Mouse (Mus musculus): ENCODE measurements around the gene Garem2. TPM values are rescaled to one million over a fixed set of nuclear protein-coding genes. Genes with fewer than 3 reads are reported as not detected.

The Garem2 gene
- polyA plus RNA-seq, 1 experiment from 2014 or later = 8.1 TPM

DNA sequence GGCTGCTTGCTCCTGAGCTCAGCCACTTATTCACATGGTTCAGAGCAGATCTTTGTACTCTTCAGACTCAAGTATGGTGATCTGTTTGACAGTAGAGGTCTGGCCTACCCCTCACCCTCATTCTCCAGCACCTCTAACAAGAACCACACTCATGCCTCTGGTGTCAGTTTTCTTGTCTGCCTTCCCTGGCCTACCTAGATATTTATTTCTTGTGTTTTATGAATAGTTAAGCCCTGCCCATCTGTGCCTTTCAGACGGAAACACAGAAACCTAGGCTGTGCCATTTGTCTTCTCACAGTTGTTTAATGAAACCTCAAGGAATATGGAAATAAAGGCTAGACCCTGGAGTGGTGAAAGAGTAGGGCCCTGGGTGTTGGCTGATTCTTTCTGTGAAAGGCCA is 13.1 kb downstream of the Garem2 start:
- H3K36me3 ChIP-seq (ENCODE audit: control insufficient read depth, insufficient read depth) = peaks cover 43% of the 10 kb centered on the region
- ATAC-seq = no peak
- WGBS = 84% methylated on average over 1 of the region's 1 CpGs

DNA sequence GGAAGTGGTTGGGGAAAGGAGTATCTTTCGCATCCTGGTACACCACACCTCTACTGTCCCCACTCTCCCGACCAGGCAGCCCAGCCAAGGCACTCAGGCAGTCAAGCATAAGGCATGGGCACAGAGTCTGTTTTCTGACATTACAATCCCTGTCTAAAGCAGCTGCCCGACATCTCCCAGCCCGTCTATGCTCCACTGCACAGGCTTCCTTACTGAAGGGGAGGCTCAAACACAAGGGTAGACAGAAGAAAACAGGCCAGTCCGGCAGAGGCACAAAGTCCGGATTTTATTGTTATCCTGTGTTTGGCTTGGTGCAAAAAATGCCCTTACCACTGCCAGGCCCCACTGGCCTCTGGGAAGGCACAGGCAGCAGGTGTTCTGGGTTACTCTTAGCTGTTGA is 14.2 kb downstream of the Garem2 start:
- no peak for ATAC-seq
- Histone ChIP-seq H3K4me1 (replicated peaks; ENCODE audit: control insufficient read depth, insufficient read depth, low read length) (peaks cover 6% of the 10 kb centered on the region), H3K27ac (ENCODE audit: low read length) (no peak overlapping the region), H3K4me2 (ENCODE audit: low read length) (no peak overlapping the region), H3K9me3 (ENCODE audit: control insufficient read depth, low read length) (no peaks in the 10 kb centered on the region), H3K9ac (replicated peaks; ENCODE audit: low read depth, low read length) (no peak overlapping the region), H3K36me3 (ENCODE audit: control insufficient read depth, insufficient read depth) (peaks cover 47% of the 10 kb centered on the region), H3K27me3 (replicated peaks; ENCODE audit: control insufficient read depth, insufficient read depth, low read length) (no peaks in the 10 kb centered on the region), H3K4me3 (replicated peaks; ENCODE audit: low read length) (no peak overlapping the region)
- WGBS = 82% methylated on average over 6 of the region's 6 CpGs

More for the DNA sequence above, 13.1 kb downstream of the Garem2 start:
- Histone ChIP-seq H3K9me3 (ENCODE audit: control insufficient read depth, low read length) (no peaks in the 10 kb centered on the region), H3K4me2 (ENCODE audit: low read length) (no peak overlapping the region), H3K9ac (replicated peaks; ENCODE audit: low read depth, low read length) (no peak overlapping the region), H3K27ac (ENCODE audit: low read length) (no peak overlapping the region), H3K4me3 (replicated peaks; ENCODE audit: low read length) (no peak overlapping the region), H3K4me1 (replicated peaks; ENCODE audit: control insufficient read depth, insufficient read depth, low read length) (peaks cover 9% of the 10 kb centered on the region), H3K27me3 (replicated peaks; ENCODE audit: control insufficient read depth, insufficient read depth, low read length) (no peaks in the 10 kb centered on the region)

DNA sequence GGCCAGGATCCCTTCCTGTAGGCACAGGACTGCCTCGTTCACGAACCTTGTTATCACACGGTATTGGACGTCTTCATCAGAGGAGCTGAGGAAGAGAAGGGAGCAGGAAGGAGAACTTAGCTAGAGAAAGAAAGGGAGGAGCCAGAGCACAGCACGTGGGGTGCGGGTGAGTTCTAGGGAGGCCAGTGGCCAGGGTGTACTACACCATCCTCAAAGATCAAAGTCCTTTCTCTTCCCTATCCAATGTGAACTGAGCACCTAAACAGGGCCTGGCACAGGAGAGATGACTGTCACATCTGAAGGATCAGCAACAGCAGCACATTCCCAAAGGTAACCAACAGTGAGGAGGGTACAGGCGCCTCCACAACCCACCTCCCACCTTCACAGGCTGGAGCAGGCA is 15.1 kb downstream of the Garem2 start:
- no peak overlapping the region for H3K9ac ChIP-seq (replicated peaks; ENCODE audit: low read depth, low read length)
- WGBS = 82% methylated on average over 7 of the region's 7 CpGs
- H3K9me3 ChIP-seq (ENCODE audit: control insufficient read depth, low read length) = no peaks in the 10 kb centered on the region
- no peak for ATAC-seq
- H3K4me1 ChIP-seq (replicated peaks; ENCODE audit: control insufficient read depth, insufficient read depth, low read length) = no peaks in the 10 kb centered on the region
- no peak overlapping the region for H3K4me3 ChIP-seq (replicated peaks; ENCODE audit: low read length)
- no peaks in the 10 kb centered on the region for H3K27me3 ChIP-seq (replicated peaks; ENCODE audit: control insufficient read depth, insufficient read depth, low read length)
- peaks cover 53% of the 10 kb centered on the region for H3K36me3 ChIP-seq (ENCODE audit: control insufficient read depth, insufficient read depth)
- no peak overlapping the region for H3K4me2 ChIP-seq (ENCODE audit: low read length)
- no peak overlapping the region for H3K27ac ChIP-seq (ENCODE audit: low read length)

DNA sequence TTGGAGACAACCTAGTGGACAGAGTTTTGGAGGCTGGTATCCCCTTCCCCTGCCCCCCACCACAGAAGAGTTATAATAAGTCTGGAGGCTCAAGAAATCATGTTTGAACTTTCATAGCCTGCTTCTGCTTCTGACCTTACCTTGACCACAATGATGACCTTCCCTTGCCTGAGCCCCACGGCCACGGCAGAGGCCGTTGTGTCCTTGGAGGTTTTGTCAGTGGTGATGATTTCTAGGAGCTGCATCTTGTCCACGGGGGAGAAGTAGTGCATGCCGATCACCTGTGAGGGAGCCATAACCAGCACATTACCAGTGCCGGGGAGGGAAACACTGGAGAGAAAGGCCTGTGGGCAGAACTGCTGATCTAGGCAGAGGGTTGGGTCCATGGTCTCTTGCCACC is 17.5 kb downstream of the Garem2 start:
- Histone ChIP-seq H3K4me3 (replicated peaks; ENCODE audit: low read length) (no peak overlapping the region), H3K36me3 (ENCODE audit: control insufficient read depth, insufficient read depth) (peaks cover 54% of the 10 kb centered on the region), H3K4me2 (ENCODE audit: low read length) (no peak overlapping the region), H3K27me3 (replicated peaks; ENCODE audit: control insufficient read depth, insufficient read depth, low read length) (no peaks in the 10 kb centered on the region), H3K9me3 (ENCODE audit: control insufficient read depth, low read length) (no peaks in the 10 kb centered on the region), H3K27ac (ENCODE audit: low read length) (no peak overlapping the region), H3K4me1 (replicated peaks; ENCODE audit: control insufficient read depth, insufficient read depth, low read length) (no peaks in the 10 kb centered on the region), H3K9ac (replicated peaks; ENCODE audit: low read depth, low read length) (no peak overlapping the region)
- ATAC-seq = no peak
- 97% methylated on average over 6 of the region's 6 CpGs for WGBS

DNA sequence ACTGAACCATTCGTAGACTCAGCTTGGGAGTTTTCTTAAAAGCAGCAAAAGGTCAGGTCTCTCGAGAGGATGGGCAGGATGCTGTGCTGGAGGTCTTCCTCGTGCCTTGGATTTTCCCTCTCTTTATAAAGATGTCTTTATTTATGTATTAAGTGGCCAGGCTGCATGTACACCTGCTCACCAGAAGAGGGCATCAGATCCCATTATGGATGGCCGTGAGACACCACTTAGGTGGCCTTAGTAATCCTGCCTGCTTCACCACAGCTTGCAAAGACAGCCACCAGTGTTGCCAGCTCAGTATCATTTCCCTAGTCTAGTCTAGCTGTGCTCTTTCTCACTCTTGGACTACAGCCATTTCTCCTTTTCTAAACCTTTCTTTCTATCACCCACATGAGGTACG is 20.6 kb downstream of the Garem2 start:
- Histone ChIP-seq H3K36me3 (ENCODE audit: control insufficient read depth, insufficient read depth) (peaks cover 39% of the 10 kb centered on the region), H3K9me3 (ENCODE audit: control insufficient read depth, low read length) (no peaks in the 10 kb centered on the region), H3K4me3 (replicated peaks; ENCODE audit: low read length) (no peak overlapping the region), H3K27me3 (replicated peaks; ENCODE audit: control insufficient read depth, insufficient read depth, low read length) (no peaks in the 10 kb centered on the region), H3K4me1 (replicated peaks; ENCODE audit: control insufficient read depth, insufficient read depth, low read length) (no peaks in the 10 kb centered on the region), H3K4me2 (ENCODE audit: low read length) (no peak overlapping the region), H3K27ac (ENCODE audit: low read length) (no peak overlapping the region), H3K9ac (replicated peaks; ENCODE audit: low read depth, low read length) (no peak overlapping the region)
- WGBS = 42% methylated on average over 5 of the region's 5 CpGs
- 0 out of 2 replicates have a peak, but pooled peaks have one; percentile 54 for ATAC-seq

DNA sequence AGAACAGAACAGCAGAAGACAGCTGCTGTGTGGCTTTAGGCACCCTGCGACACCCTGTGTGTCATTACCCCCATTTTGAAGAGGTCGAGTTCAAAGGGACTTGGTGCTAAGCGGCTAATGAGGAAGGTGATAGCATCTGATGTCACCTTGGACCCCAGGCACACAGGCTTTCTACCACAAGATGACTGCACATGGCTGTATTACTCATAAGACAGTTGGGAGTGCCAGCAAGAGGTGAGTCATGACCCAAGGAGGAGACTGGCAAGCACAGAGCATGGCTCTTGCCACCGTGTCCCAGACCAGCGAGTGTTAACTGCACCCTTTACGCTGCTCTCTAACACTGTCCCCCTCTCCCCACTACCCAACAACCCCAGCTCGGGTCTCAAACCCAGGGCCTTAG is 21.8 kb downstream of the Garem2 start:
- Histone ChIP-seq H3K27ac (ENCODE audit: low read length) (no peak overlapping the region), H3K4me3 (replicated peaks; ENCODE audit: low read length) (no peak overlapping the region), H3K9me3 (ENCODE audit: control insufficient read depth, low read length) (no peaks in the 10 kb centered on the region), H3K4me1 (replicated peaks; ENCODE audit: control insufficient read depth, insufficient read depth, low read length) (no peaks in the 10 kb centered on the region), H3K4me2 (ENCODE audit: low read length) (no peak overlapping the region), H3K9ac (replicated peaks; ENCODE audit: low read depth, low read length) (no peak overlapping the region), H3K36me3 (ENCODE audit: control insufficient read depth, insufficient read depth) (peaks cover 34% of the 10 kb centered on the region), H3K27me3 (replicated peaks; ENCODE audit: control insufficient read depth, insufficient read depth, low read length) (no peaks in the 10 kb centered on the region)
- ATAC-seq = no peak
- WGBS = 86% methylated on average over 7 of the region's 7 CpGs

DNA sequence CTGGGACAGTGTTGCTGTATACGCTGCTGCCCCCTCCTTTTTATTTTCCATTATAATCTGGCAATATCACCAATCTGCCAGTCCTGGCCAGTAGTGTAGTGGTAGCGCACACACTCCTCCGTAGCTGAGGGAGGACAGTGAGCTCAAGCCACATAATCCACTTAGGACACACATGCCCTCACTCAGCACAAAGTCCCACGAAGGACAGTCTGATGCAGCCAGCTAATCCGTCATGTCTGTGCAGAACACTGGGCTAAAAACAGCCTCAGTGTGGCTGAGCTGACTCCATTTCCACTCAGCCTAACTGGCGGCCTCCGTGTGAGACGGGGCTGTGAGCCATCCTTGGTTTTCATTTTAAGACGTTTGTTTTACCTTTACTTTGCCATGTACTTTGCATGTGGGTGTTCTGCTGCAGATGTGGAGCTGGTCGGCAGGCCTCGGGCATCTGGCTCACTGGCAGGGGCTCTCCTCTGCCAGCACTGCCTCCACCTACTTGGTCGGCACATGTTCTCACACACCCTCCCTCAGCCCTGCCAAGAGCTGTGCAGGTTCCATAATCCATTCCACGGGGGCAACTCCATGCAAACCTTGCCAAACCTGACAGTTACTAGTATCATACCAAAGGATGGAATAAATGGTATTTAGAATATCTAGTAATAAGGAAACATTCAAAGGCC is 23.1 kb downstream of the Garem2 start:
- no peaks in the 10 kb centered on the region for H3K27me3 ChIP-seq (replicated peaks; ENCODE audit: control insufficient read depth, insufficient read depth, low read length)
- H3K36me3 ChIP-seq (ENCODE audit: control insufficient read depth, insufficient read depth) = peaks cover 23% of the 10 kb centered on the region
- H3K9me3 ChIP-seq (ENCODE audit: control insufficient read depth, low read length) = no peaks in the 10 kb centered on the region
- no peak overlapping the region for H3K27ac ChIP-seq (ENCODE audit: low read length)
- ATAC-seq = no peak
- H3K9ac ChIP-seq (replicated peaks; ENCODE audit: low read depth, low read length) = no peak overlapping the region
- no peaks in the 10 kb centered on the region for H3K4me1 ChIP-seq (replicated peaks; ENCODE audit: control insufficient read depth, insufficient read depth, low read length)
- H3K4me2 ChIP-seq (ENCODE audit: low read length) = no peak overlapping the region
- WGBS = 91% methylated on average over 13 of the region's 13 CpGs
- H3K4me3 ChIP-seq (replicated peaks; ENCODE audit: low read length) = no peak overlapping the region

DNA sequence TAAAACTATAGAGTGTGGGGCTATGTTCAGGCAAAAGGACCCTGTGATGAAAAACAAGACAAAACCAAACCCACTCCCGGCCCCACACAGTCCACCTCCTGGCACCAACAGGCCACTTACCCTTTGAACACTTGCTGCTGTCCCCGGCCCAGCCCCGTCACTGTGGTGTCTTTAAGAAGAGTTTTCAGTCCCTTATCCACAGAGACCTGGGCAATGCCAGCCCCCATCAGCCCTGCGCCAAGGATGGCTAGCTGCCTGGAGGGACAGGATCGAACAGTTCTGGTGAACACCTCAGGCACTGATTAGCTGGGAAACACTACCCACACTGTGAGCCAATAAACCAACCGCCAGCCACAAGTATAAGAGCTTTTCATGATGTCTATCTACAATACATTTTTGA is 23.7 kb downstream of the Garem2 start:
- no peak overlapping the region for H3K27ac ChIP-seq (ENCODE audit: low read length)
- H3K4me2 ChIP-seq (ENCODE audit: low read length) = no peak overlapping the region
- ATAC-seq = no peak
- H3K4me1 ChIP-seq (replicated peaks; ENCODE audit: control insufficient read depth, insufficient read depth, low read length) = no peaks in the 10 kb centered on the region
- no peak overlapping the region for H3K9ac ChIP-seq (replicated peaks; ENCODE audit: low read depth, low read length)
- no peak overlapping the region for H3K4me3 ChIP-seq (replicated peaks; ENCODE audit: low read length)
- peaks cover 26% of the 10 kb centered on the region for H3K36me3 ChIP-seq (ENCODE audit: control insufficient read depth, insufficient read depth)
- H3K27me3 ChIP-seq (replicated peaks; ENCODE audit: control insufficient read depth, insufficient read depth, low read length) = no peaks in the 10 kb centered on the region
- 88% methylated on average over 6 of the region's 6 CpGs for WGBS
- no peaks in the 10 kb centered on the region for H3K9me3 ChIP-seq (ENCODE audit: control insufficient read depth, low read length)

DNA sequence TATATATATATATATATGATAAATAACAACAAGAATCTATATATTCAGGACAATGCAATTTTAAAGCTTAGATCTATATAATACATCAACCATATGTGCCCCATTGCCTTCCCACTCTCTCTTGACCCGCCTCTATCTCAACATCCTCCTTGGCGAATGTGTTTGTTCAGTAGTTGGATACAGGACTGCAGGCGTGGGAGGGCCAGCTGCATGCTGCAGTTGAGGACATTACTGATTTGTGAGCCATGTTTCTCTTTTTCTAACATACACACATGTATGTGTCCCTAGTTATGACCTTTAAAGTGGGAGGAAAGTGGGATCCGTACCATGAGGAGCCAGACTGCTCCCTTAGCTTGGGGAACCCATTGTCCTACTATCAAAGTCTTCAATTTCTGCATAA is 26.3 kb downstream of the Garem2 start:
- 97% methylated on average over 4 of the region's 4 CpGs for WGBS
- Histone ChIP-seq H3K4me1 (replicated peaks; ENCODE audit: control insufficient read depth, insufficient read depth, low read length) (no peaks in the 10 kb centered on the region), H3K36me3 (ENCODE audit: control insufficient read depth, insufficient read depth) (peaks cover 22% of the 10 kb centered on the region), H3K27me3 (replicated peaks; ENCODE audit: control insufficient read depth, insufficient read depth, low read length) (no peaks in the 10 kb centered on the region), H3K4me2 (ENCODE audit: low read length) (no peak overlapping the region), H3K9ac (replicated peaks; ENCODE audit: low read depth, low read length) (no peak overlapping the region), H3K9me3 (ENCODE audit: control insufficient read depth, low read length) (no peaks in the 10 kb centered on the region), H3K27ac (ENCODE audit: low read length) (no peak overlapping the region), H3K4me3 (replicated peaks; ENCODE audit: low read length) (no peak overlapping the region)
- no peak for ATAC-seq

DNA sequence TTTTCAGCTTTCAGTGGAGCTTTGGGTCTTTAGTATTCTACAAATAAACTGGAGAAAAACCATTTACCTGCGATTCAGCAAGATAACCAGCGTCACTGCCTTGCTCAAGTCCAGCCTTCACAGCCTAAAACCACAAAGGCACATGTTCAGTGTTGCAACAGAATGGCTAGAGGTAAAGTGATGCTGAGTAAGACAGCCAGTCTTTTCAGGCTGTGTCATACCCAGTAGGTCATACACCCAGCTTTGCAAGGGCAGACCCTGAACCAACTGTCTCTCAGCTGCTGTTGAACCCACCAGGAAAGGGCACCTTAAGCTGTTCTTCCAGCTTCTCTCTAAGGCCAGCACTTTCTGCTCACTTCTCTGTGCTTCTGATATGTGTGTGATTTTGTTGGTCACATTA is 27.2 kb downstream of the Garem2 start:
- peaks cover 17% of the 10 kb centered on the region for H3K36me3 ChIP-seq (ENCODE audit: control insufficient read depth, insufficient read depth)
- no peaks in the 10 kb centered on the region for H3K9me3 ChIP-seq (ENCODE audit: control insufficient read depth, low read length)
- H3K9ac ChIP-seq (replicated peaks; ENCODE audit: low read depth, low read length) = no peak overlapping the region
- 100% methylated on average over 2 of the region's 2 CpGs for WGBS
- no peaks in the 10 kb centered on the region for H3K27me3 ChIP-seq (replicated peaks; ENCODE audit: control insufficient read depth, insufficient read depth, low read length)
- no peak overlapping the region for H3K27ac ChIP-seq (ENCODE audit: low read length)
- no peak overlapping the region for H3K4me2 ChIP-seq (ENCODE audit: low read length)
- H3K4me3 ChIP-seq (replicated peaks; ENCODE audit: low read length) = no peak overlapping the region
- no peak for ATAC-seq
- no peaks in the 10 kb centered on the region for H3K4me1 ChIP-seq (replicated peaks; ENCODE audit: control insufficient read depth, insufficient read depth, low read length)
